Mouse (Mus musculus) MEL (cell line): Measurements from ENCODE around the gene Smyd1.

Experiments
- CHD2 ChIP-seq: IDR thresholded peaks from 2 replicates; pipeline ENCODE4 v1.6.1; 2011; ENCODE audit warnings: low read length, improper control_type of control experiment
- CTCF ChIP-seq, 3 experiments: IDR thresholded peaks in 2 of 3; conservative IDR thresholded peaks in 1 of 3; 2 replicates each; pipeline ENCODE4 v1.5.1; 2011 to 2012; ENCODE audit warnings: low read length in 3 of 3, low read depth in 2 of 3, mild to moderate bottlenecking in 2 of 3, improper control_type of control experiment in 1 of 3, inconsistent platforms in 1 of 3, mixed read lengths in 1 of 3, moderate library complexity in 1 of 3; ENCODE audit not compliant: control insufficient read depth in 1 of 3, insufficient read depth in 1 of 3, poor library complexity in 1 of 3, severe bottlenecking in 1 of 3
- GATA1 ChIP-seq: IDR thresholded peaks from 2 replicates; pipeline ENCODE4 v1.6.1; 2011; ENCODE audit warnings: low read depth, low read length, improper control_type of control experiment
- HCFC1 ChIP-seq: IDR thresholded peaks from 2 replicates; pipeline ENCODE4 v1.6.1; 2012; ENCODE audit warnings: low read depth, mild to moderate bottlenecking, inconsistent platforms, low read length, improper control_type of control experiment, moderate library complexity
- MAFK ChIP-seq: IDR thresholded peaks from 2 replicates; pipeline ENCODE4 v1.6.1; 2011; ENCODE audit warnings: low read depth, mild to moderate bottlenecking, low read length, improper control_type of control experiment, borderline replicate concordance
- MEF2A ChIP-seq: IDR thresholded peaks from 2 replicates; pipeline ENCODE4 v1.6.1; 2014; ENCODE audit warnings: low read depth, mild to moderate bottlenecking, inconsistent platforms, low read length, improper control_type of control experiment; ENCODE audit not compliant: poor library complexity, insufficient replicate concordance, severe bottlenecking; ENCODE audit errors: extremely low read depth
- NRF1 ChIP-seq: IDR thresholded peaks from 2 replicates; pipeline ENCODE4 v1.6.1; 2014; ENCODE audit warnings: low read depth, mild to moderate bottlenecking, inconsistent platforms, low read length, improper control_type of control experiment, moderate library complexity; ENCODE audit not compliant: poor library complexity, insufficient read depth, severe bottlenecking
- POLR2A ChIP-seq, 2 experiments: IDR thresholded peaks; 2 replicates each; pipeline ENCODE4 v1.6.1; 2011 to 2012; ENCODE audit warnings: low read length in 2 of 2, mild to moderate bottlenecking in 2 of 2, control low read depth in 1 of 2, improper control_type of control experiment in 1 of 2, low read depth in 1 of 2, moderate library complexity in 1 of 2; ENCODE audit not compliant: control insufficient read depth in 1 of 2, insufficient read depth in 1 of 2, poor library complexity in 1 of 2
- SIN3A ChIP-seq: IDR thresholded peaks from 2 replicates; pipeline ENCODE4 v1.6.1; 2012; ENCODE audit warnings: low read length, improper control_type of control experiment, inconsistent platforms
- TAL1 ChIP-seq: IDR thresholded peaks from 2 replicates; pipeline ENCODE4 v1.6.1; 2012; ENCODE audit warnings: mild to moderate bottlenecking, inconsistent platforms, low read length, moderate library complexity, mixed read lengths

DNA sequence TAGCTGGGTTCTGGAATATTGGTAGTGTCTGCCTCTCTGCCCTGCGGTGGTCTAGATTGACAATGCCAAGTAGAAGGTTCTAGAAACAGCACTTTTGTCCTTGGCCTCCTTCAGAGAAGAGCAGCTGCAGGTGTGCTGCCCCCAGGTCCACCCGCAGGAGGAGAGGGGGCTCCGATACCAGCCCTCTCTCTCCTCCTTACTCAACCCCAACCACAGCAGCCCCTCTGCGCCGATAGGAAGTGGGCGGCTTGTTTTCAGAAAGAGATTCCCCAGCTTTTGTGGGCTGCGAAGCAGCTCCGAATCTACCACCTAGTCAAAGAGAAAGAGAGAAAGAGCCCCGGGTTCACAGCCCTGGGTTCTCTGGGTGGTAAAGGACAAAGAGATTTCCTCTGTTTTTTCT lies 19.1 kb upstream of the Smyd1 start:
- TF ChIP-seq CTCF (IDR thresholded peaks at IDR 0.05 in 2 of 3, conservative IDR thresholded peaks at IDR 0.05 in 1 of 3; ENCODE audit: control insufficient read depth in 1 of 3, insufficient read depth in 1 of 3, low read depth in 2 of 3, low read length in 3 of 3, poor library complexity in 1 of 3, severe bottlenecking in 1 of 3) (no peak), CHD2 (no peak), GATA1 (no peak), HCFC1 (no peak), TAL1 (no peak), NRF1 (no peak), SIN3A (no peak), POLR2A (IDR thresholded peaks at IDR 0.05; ENCODE audit: control insufficient read depth in 1 of 2, insufficient read depth in 1 of 2, low read depth in 1 of 2, low read length in 2 of 2, poor library complexity in 1 of 2) (no peak), MEF2A (no peak), MAFK (no peak)
